Mouse (Mus musculus): ENCODE measurements around the gene Smoc1. TPM values are rescaled to one million over a fixed set of nuclear protein-coding genes. Genes with fewer than 3 reads are reported as not detected.

The Smoc1 gene
- total RNA-seq, 2 experiments from 2014 or later, result 0.42 to 1.0 TPM

GRCm38 (mm10) chr12:81019280-81019935, 7.2 kb upstream of the Smoc1 start:
- no peak; the same call in 1 of the 2 replicates for ATAC-seq (replicated peaks; ENCODE audit: low FRiP score, low TSS enrichment, poor library complexity, severe bottlenecking)

- no peak for ATAC-seq (replicated peaks; ENCODE audit: low FRiP score, low TSS enrichment, poor library complexity, severe bottlenecking)
These were observed 2.2 kb upstream of the Smoc1 start for GRCm38 (mm10) chr12:81024407-81024806.

GRCm38 (mm10) chr12:81024993-81025392, 1.6 kb upstream of the Smoc1 start:
- no peak for ATAC-seq (replicated peaks; ENCODE audit: low FRiP score, low TSS enrichment, poor library complexity, severe bottlenecking)

GRCm38 (mm10) chr12:81026995-81027942, 661 bp downstream of the Smoc1 start:
- ATAC-seq (replicated peaks; ENCODE audit: low FRiP score, low TSS enrichment, poor library complexity, severe bottlenecking), result no peak

- ATAC-seq (replicated peaks; ENCODE audit: low FRiP score, low TSS enrichment, poor library complexity, severe bottlenecking), result no peak
These were observed 1.8 kb downstream of the Smoc1 start for GRCm38 (mm10) chr12:81028291-81028920.

- ATAC-seq (replicated peaks; ENCODE audit: low FRiP score, low TSS enrichment, poor library complexity, severe bottlenecking), result no peak
These were observed 3.1 kb downstream of the Smoc1 start for GRCm38 (mm10) chr12:81029731-81030130.

GRCm38 (mm10) chr12:81031579-81031978, 5.0 kb downstream of the Smoc1 start:
- no peak for ATAC-seq (replicated peaks; ENCODE audit: low FRiP score, low TSS enrichment, poor library complexity, severe bottlenecking)

GRCm38 (mm10) chr12:81033389-81034041, 6.9 kb downstream of the Smoc1 start:
- no peak for ATAC-seq (replicated peaks; ENCODE audit: low FRiP score, low TSS enrichment, poor library complexity, severe bottlenecking)

GRCm38 (mm10) chr12:81034042-81034417, 7.4 kb downstream of the Smoc1 start:
- ATAC-seq (replicated peaks; ENCODE audit: low FRiP score, low TSS enrichment, poor library complexity, severe bottlenecking), result no peak

GRCm38 (mm10) chr12:81035850-81036249, 9.2 kb downstream of the Smoc1 start:
- ATAC-seq (replicated peaks; ENCODE audit: low FRiP score, low TSS enrichment, poor library complexity, severe bottlenecking), result no peak

- no peak for ATAC-seq (replicated peaks; ENCODE audit: low FRiP score, low TSS enrichment, poor library complexity, severe bottlenecking)
These were observed 17.0 kb downstream of the Smoc1 start for GRCm38 (mm10) chr12:81043616-81044015.

GRCm38 (mm10) chr12:81046926-81047325, 20.3 kb downstream of the Smoc1 start:
- ATAC-seq (replicated peaks; ENCODE audit: low FRiP score, low TSS enrichment, poor library complexity, severe bottlenecking), result no peak

- ATAC-seq (replicated peaks; ENCODE audit: low FRiP score, low TSS enrichment, poor library complexity, severe bottlenecking), result no peak
These were observed 23.1 kb downstream of the Smoc1 start for GRCm38 (mm10) chr12:81049661-81050060.

- ATAC-seq (replicated peaks; ENCODE audit: low FRiP score, low TSS enrichment, poor library complexity, severe bottlenecking), result no peak
These were observed 28.5 kb downstream of the Smoc1 start for GRCm38 (mm10) chr12:81055000-81055705.

GRCm38 (mm10) chr12:81055811-81056210, 29.2 kb downstream of the Smoc1 start:
- ATAC-seq (replicated peaks; ENCODE audit: low FRiP score, low TSS enrichment, poor library complexity, severe bottlenecking), result no peak

- no peak for ATAC-seq (replicated peaks; ENCODE audit: low FRiP score, low TSS enrichment, poor library complexity, severe bottlenecking)
These were observed 31.0 kb downstream of the Smoc1 start for GRCm38 (mm10) chr12:81057619-81058018.

GRCm38 (mm10) chr12:81058561-81058960, 32.0 kb downstream of the Smoc1 start:
- no peak for ATAC-seq (replicated peaks; ENCODE audit: low FRiP score, low TSS enrichment, poor library complexity, severe bottlenecking)

GRCm38 (mm10) chr12:81061831-81062361, 35.3 kb downstream of the Smoc1 start:
- no peak for ATAC-seq (replicated peaks; ENCODE audit: low FRiP score, low TSS enrichment, poor library complexity, severe bottlenecking)

Data from megakaryocyte-erythroid progenitor cell, adult 5-6 weeks (primary cell).